Mouse (Mus musculus) hindbrain, embryonic 13.5 days (tissue): ENCODE data around the gene Gm28035. TPM values are rescaled to one million over a fixed set of nuclear protein-coding genes. Genes with fewer than 3 reads are reported as not detected.

Experiments
- ATAC-seq: fragments of 200-750 bp; cut with Nextera tagmentation; 2 replicates; pipeline ENCODE4 v1.8.0; 2017; ENCODE audit warnings: moderate TSS enrichment; ENCODE audit not compliant: low FRiP score
- H3K27ac ChIP-seq: fragments of 300-500 bp; sonication (generic); 2 replicates; pipeline ENCODE4 v1.5.1; 2015; ENCODE audit warnings: inconsistent platforms, mild to moderate bottlenecking, moderate library complexity
- H3K27me3 ChIP-seq: fragments of 300-500 bp; sonication (generic); 2 replicates; pipeline ENCODE4 v1.6.1; 2015; ENCODE audit warnings: mild to moderate bottlenecking, inconsistent platforms
- H3K36me3 ChIP-seq: fragments of 300-500 bp; sonication (generic); 2 replicates; pipeline ENCODE4 v1.6.1; 2015; ENCODE audit warnings: mild to moderate bottlenecking, inconsistent platforms
- H3K4me1 ChIP-seq: fragments of 300-500 bp; sonication (generic); replicated peaks from 2 replicates; pipeline ENCODE4 v1.6.1; 2015; ENCODE audit warnings: inconsistent platforms
- H3K4me2 ChIP-seq: fragments of 300-500 bp; sonication (generic); 2 replicates; pipeline ENCODE4 v1.6.1; 2015; ENCODE audit warnings: inconsistent platforms, mild to moderate bottlenecking, moderate library complexity
- H3K4me3 ChIP-seq: fragments of 300-500 bp; sonication (generic); 2 replicates; pipeline ENCODE4 v1.5.1; 2015; ENCODE audit warnings: mild to moderate bottlenecking, inconsistent platforms
- H3K9ac ChIP-seq: fragments of 300-500 bp; sonication (generic); 2 replicates; pipeline ENCODE4 v1.6.1; 2015; ENCODE audit warnings: mild to moderate bottlenecking, inconsistent platforms
- H3K9me3 ChIP-seq: fragments of 300-500 bp; sonication (generic); 2 replicates; pipeline ENCODE4 v1.6.1; 2016; ENCODE audit warnings: inconsistent platforms
- WGBS: fragments of 180-500 bp; shearing (Covaris S2); methylation state at CpG from one replicate; pipeline ENCODE4 v1.1.7; 2015; 5-methylcytosine and 5-hydroxymethylcytosine counted together
- polyA plus RNA-seq: library from polyadenylated mRNA; unstranded; fragments of >200 nt; fragmentation: Nextera tagmentation; extraction: Ambion mirVana; gene quantifications from 2 replicates; pipeline ENCODE4 v1.2.1, GENCODE M21; 2015

Gene Gm28035
- polyA plus RNA-seq, 1 experiment from 2014 or later: 0.36 TPM

- 90% methylated on average over 5 of the region's 5 CpGs for WGBS
- H3K4me3 ChIP-seq: no peak overlapping the region
- H3K4me2 ChIP-seq: no peak overlapping the region
- no peak for ATAC-seq
- H3K4me1 ChIP-seq: no peaks in the 10 kb centered on the region
- no peaks in the 10 kb centered on the region for H3K9me3 ChIP-seq
- H3K27me3 ChIP-seq: no peaks in the 10 kb centered on the region
- H3K36me3 ChIP-seq: peaks cover 80% of the 10 kb centered on the region
- H3K27ac ChIP-seq: no peak overlapping the region
- no peak overlapping the region for H3K9ac ChIP-seq
Observed at GRCm38 (mm10) chr2:30299966-30300365, 59.6 kb downstream of the Gm28035 start.

- Histone ChIP-seq H3K27me3 (no peaks in the 10 kb centered on the region), H3K4me3 (no peak overlapping the region), H3K27ac (no peak overlapping the region), H3K9ac (no peak overlapping the region), H3K9me3 (no peaks in the 10 kb centered on the region), H3K36me3 (peaks cover 100% of the 10 kb centered on the region), H3K4me2 (no peak overlapping the region), H3K4me1 (no peaks in the 10 kb centered on the region)
- no peak for ATAC-seq
- 97% methylated on average over 7 of the region's 7 CpGs for WGBS
Observed at GRCm38 (mm10) chr2:30306087-30306486, 65.7 kb downstream of the Gm28035 start.

GRCm38 (mm10) chr2:30309351-30309750 lies 69.0 kb downstream of the Gm28035 start:
- Histone ChIP-seq H3K4me1 (no peaks in the 10 kb centered on the region), H3K36me3 (peaks cover 98% of the 10 kb centered on the region), H3K4me2 (no peak overlapping the region), H3K9me3 (no peaks in the 10 kb centered on the region), H3K27ac (no peak overlapping the region), H3K4me3 (no peak overlapping the region), H3K9ac (no peak overlapping the region), H3K27me3 (no peaks in the 10 kb centered on the region)
- 92% methylated on average over 3 of the region's 3 CpGs for WGBS
- ATAC-seq: no peak

- H3K36me3 ChIP-seq: peaks cover 98% of the 10 kb centered on the region
- H3K9me3 ChIP-seq: no peaks in the 10 kb centered on the region
- no peak overlapping the region for H3K4me3 ChIP-seq
- ATAC-seq: no peak
- H3K4me1 ChIP-seq: no peaks in the 10 kb centered on the region
- H3K9ac ChIP-seq: no peak overlapping the region
- H3K27me3 ChIP-seq: no peaks in the 10 kb centered on the region
- no peak overlapping the region for H3K27ac ChIP-seq
- 98% methylated on average over 2 of the region's 2 CpGs for WGBS
- H3K4me2 ChIP-seq: no peak overlapping the region
Observed at GRCm38 (mm10) chr2:30311481-30311880, 71.1 kb downstream of the Gm28035 start.

- Histone ChIP-seq H3K9me3 (no peaks in the 10 kb centered on the region), H3K9ac (no peak overlapping the region), H3K4me1 (no peaks in the 10 kb centered on the region), H3K4me2 (no peak overlapping the region), H3K27me3 (no peaks in the 10 kb centered on the region), H3K27ac (no peak overlapping the region), H3K36me3 (peaks cover 93% of the 10 kb centered on the region), H3K4me3 (no peak overlapping the region)
- ATAC-seq: no peak
- WGBS: 94% methylated on average over 4 of the region's 4 CpGs
Observed at GRCm38 (mm10) chr2:30316136-30316535, 75.8 kb downstream of the Gm28035 start.

- Histone ChIP-seq H3K4me2 (no peak overlapping the region), H3K36me3 (peaks cover 95% of the 10 kb centered on the region), H3K9ac (no peak overlapping the region), H3K9me3 (no peaks in the 10 kb centered on the region), H3K4me1 (no peaks in the 10 kb centered on the region), H3K4me3 (no peak overlapping the region), H3K27me3 (no peaks in the 10 kb centered on the region), H3K27ac (no peak overlapping the region)
- WGBS: 95% methylated on average over 5 of the region's 5 CpGs
- no peak for ATAC-seq
Observed at GRCm38 (mm10) chr2:30316955-30317354, 76.6 kb downstream of the Gm28035 start.

- no peak overlapping the region for H3K27ac ChIP-seq
- H3K9ac ChIP-seq: no peak overlapping the region
- ATAC-seq: no peak
- H3K27me3 ChIP-seq: no peaks in the 10 kb centered on the region
- H3K9me3 ChIP-seq: no peaks in the 10 kb centered on the region
- H3K36me3 ChIP-seq: peaks cover 95% of the 10 kb centered on the region
- H3K4me2 ChIP-seq: no peak overlapping the region
- 93% methylated on average over 4 of the region's 4 CpGs for WGBS
- H3K4me3 ChIP-seq: no peak overlapping the region
- H3K4me1 ChIP-seq: no peaks in the 10 kb centered on the region
Observed at GRCm38 (mm10) chr2:30319260-30319659, 78.9 kb downstream of the Gm28035 start.

- no peak overlapping the region for H3K4me3 ChIP-seq
- no peak overlapping the region for H3K27ac ChIP-seq
- no peaks in the 10 kb centered on the region for H3K4me1 ChIP-seq
- no peak overlapping the region for H3K9ac ChIP-seq
- H3K36me3 ChIP-seq: peaks cover 95% of the 10 kb centered on the region
- 90% methylated on average over 7 of the region's 7 CpGs for WGBS
- H3K9me3 ChIP-seq: no peaks in the 10 kb centered on the region
- H3K4me2 ChIP-seq: no peak overlapping the region
- no peak for ATAC-seq
- no peaks in the 10 kb centered on the region for H3K27me3 ChIP-seq
Observed at GRCm38 (mm10) chr2:30323111-30323510, 82.7 kb downstream of the Gm28035 start.

- Histone ChIP-seq H3K4me1 (no peaks in the 10 kb centered on the region), H3K4me2 (no peak overlapping the region), H3K9ac (no peak overlapping the region), H3K9me3 (no peaks in the 10 kb centered on the region), H3K27ac (no peak overlapping the region), H3K27me3 (no peaks in the 10 kb centered on the region), H3K4me3 (no peak overlapping the region), H3K36me3 (peaks cover 98% of the 10 kb centered on the region)
- ATAC-seq: no peak
- 93% methylated on average over 5 of the region's 5 CpGs for WGBS
Observed at GRCm38 (mm10) chr2:30325296-30325695, 84.9 kb downstream of the Gm28035 start.

GRCm38 (mm10) chr2:30327276-30327675 lies 86.9 kb downstream of the Gm28035 start:
- ATAC-seq: no peak

GRCm38 (mm10) chr2:30328791-30329190 lies 88.4 kb downstream of the Gm28035 start:
- Histone ChIP-seq H3K27me3 (no peaks in the 10 kb centered on the region), H3K27ac (no peak overlapping the region), H3K36me3 (peaks cover 98% of the 10 kb centered on the region), H3K9me3 (no peaks in the 10 kb centered on the region), H3K4me2 (no peak overlapping the region), H3K4me3 (no peak overlapping the region), H3K4me1 (no peaks in the 10 kb centered on the region), H3K9ac (no peak overlapping the region)
- no peak for ATAC-seq
- 90% methylated on average over 3 of the region's 3 CpGs for whole genome bisulfite sequencing

More at GRCm38 (mm10) chr2:30327276-30327675, 86.9 kb downstream of the Gm28035 start:
- Histone ChIP-seq H3K4me2 (no peak overlapping the region), H3K9me3 (no peaks in the 10 kb centered on the region), H3K27ac (no peak overlapping the region), H3K27me3 (no peaks in the 10 kb centered on the region), H3K4me1 (no peaks in the 10 kb centered on the region), H3K9ac (no peak overlapping the region), H3K4me3 (no peak overlapping the region), H3K36me3 (peaks cover 98% of the 10 kb centered on the region)
- WGBS: 94% methylated on average over 7 of the region's 7 CpGs
